Mouse (Mus musculus): ENCODE data around the gene Rnase1. TPM values are rescaled to one million over a fixed set of nuclear protein-coding genes. Genes with fewer than 3 reads are reported as not detected.
"Not testable (repeated sequence)": the region's sequence is repeated elsewhere in the genome, so short reads cannot be mapped to it uniquely, and the experiment has no call there.

Rnase1 gene
- 1.1 and 1.5 TPM in 2 replicates for polyA plus RNA-seq (2015; fragmentation: Nextera tagmentation; extraction: Ambion mirVana)

- Histone ChIP-seq H3K27me3 (replicated peaks) (no peaks in the 10 kb centered on the region), H3K4me1 (no peaks in the 10 kb centered on the region), H3K4me2 (no peak within 1 kb of the TSS), H3K36me3 (no peaks in the 10 kb centered on the region), H3K9ac (replicated peaks) (no peak within 1 kb of the TSS), H3K9me3 (replicated peaks) (no peaks in the 10 kb centered on the region), H3K27ac (replicated peaks) (no peak within 1 kb of the TSS), H3K4me3 (replicated peaks) (no peak within 1 kb of the TSS)
- no peak for ATAC-seq (ENCODE audit: low FRiP score)
- WGBS = 18% methylated on average over 2 of the region's 2 CpGs
These were observed at the start of gene Rnase1 for GRCm38 (mm10) chr14:51146685-51147084. Gene Rnase1, minus strand, starts transcription at chr14:51146785.

- Histone ChIP-seq H3K9ac (replicated peaks) (no peak overlapping the region), H3K9me3 (replicated peaks) (no peaks in the 10 kb centered on the region), H3K4me2 (no peak overlapping the region), H3K27ac (replicated peaks) (no peak overlapping the region), H3K36me3 (no peaks in the 10 kb centered on the region), H3K4me1 (no peaks in the 10 kb centered on the region), H3K4me3 (replicated peaks) (no peak overlapping the region), H3K27me3 (replicated peaks) (no peaks in the 10 kb centered on the region)
- ATAC-seq (ENCODE audit: low FRiP score) = no peak
- 97% methylated on average over 4 of the region's 4 CpGs for WGBS
These were observed 49.1 kb upstream of the Rnase1 start for GRCm38 (mm10) chr14:51195681-51196080.

- H3K27me3 ChIP-seq (replicated peaks); H3K36me3 ChIP-seq; H3K9ac ChIP-seq (replicated peaks); H3K4me2 ChIP-seq; H3K4me3 ChIP-seq (replicated peaks); H3K27ac ChIP-seq (replicated peaks); H3K4me1 ChIP-seq; ATAC-seq (ENCODE audit: low FRiP score); H3K9me3 ChIP-seq (replicated peaks): not testable (repeated sequence)
- WGBS = 89% methylated on average over 2 of the region's 2 CpGs
These were observed 34.5 kb upstream of the Rnase1 start for GRCm38 (mm10) chr14:51181051-51181450.

GRCm38 (mm10) chr14:51173843-51174242 is 27.3 kb upstream of the Rnase1 start:
- H3K9ac ChIP-seq (replicated peaks) = no peak overlapping the region
- H3K27me3 ChIP-seq (replicated peaks) = no peaks in the 10 kb centered on the region
- no peak overlapping the region for H3K4me3 ChIP-seq (replicated peaks)
- H3K9me3 ChIP-seq (replicated peaks) = no peaks in the 10 kb centered on the region
- no peaks in the 10 kb centered on the region for H3K36me3 ChIP-seq
- no peak overlapping the region for H3K4me2 ChIP-seq
- no peak for ATAC-seq (ENCODE audit: low FRiP score)
- H3K27ac ChIP-seq (replicated peaks) = no peak overlapping the region
- H3K4me1 ChIP-seq = no peaks in the 10 kb centered on the region
- 81% methylated on average over 4 of the region's 4 CpGs for WGBS

GRCm38 (mm10) chr14:51172947-51173346 is 26.4 kb upstream of the Rnase1 start:
- H3K9me3 ChIP-seq (replicated peaks); H3K36me3 ChIP-seq; H3K27me3 ChIP-seq (replicated peaks); H3K9ac ChIP-seq (replicated peaks); H3K4me1 ChIP-seq; H3K27ac ChIP-seq (replicated peaks); H3K4me3 ChIP-seq (replicated peaks); H3K4me2 ChIP-seq: not testable (repeated sequence)
- peak; percentile 50; the same call in 1 of the 2 replicates for ATAC-seq (ENCODE audit: low FRiP score)
- WGBS = 44% methylated on average over 4 of the region's 4 CpGs

GRCm38 (mm10) chr14:51172095-51172865 is 25.7 kb upstream of the Rnase1 start:
- not testable (repeated sequence) for H3K9ac ChIP-seq (replicated peaks); H3K27me3 ChIP-seq (replicated peaks); H3K36me3 ChIP-seq; H3K4me2 ChIP-seq; H3K4me3 ChIP-seq (replicated peaks); H3K9me3 ChIP-seq (replicated peaks); H3K27ac ChIP-seq (replicated peaks); H3K4me1 ChIP-seq
- 0 out of 2 replicates have a peak, but pooled peaks have one; percentile 47 for ATAC-seq (ENCODE audit: low FRiP score)
- 42% methylated on average over 9 of the region's 9 CpGs for WGBS

GRCm38 (mm10) chr14:51166068-51166467 is 19.5 kb upstream of the Rnase1 start:
- H3K27ac ChIP-seq (replicated peaks) = no peak overlapping the region
- H3K9ac ChIP-seq (replicated peaks) = no peak overlapping the region
- no peak overlapping the region for H3K4me3 ChIP-seq (replicated peaks)
- no peaks in the 10 kb centered on the region for H3K4me1 ChIP-seq
- ATAC-seq (ENCODE audit: low FRiP score) = no peak
- no peak overlapping the region for H3K4me2 ChIP-seq
- H3K27me3 ChIP-seq (replicated peaks) = no peaks in the 10 kb centered on the region
- no peaks in the 10 kb centered on the region for H3K9me3 ChIP-seq (replicated peaks)
- no peaks in the 10 kb centered on the region for H3K36me3 ChIP-seq

- Histone ChIP-seq H3K9ac (replicated peaks) (no peak overlapping the region), H3K4me3 (replicated peaks) (no peak overlapping the region), H3K27me3 (replicated peaks) (no peaks in the 10 kb centered on the region), H3K4me1 (no peaks in the 10 kb centered on the region), H3K36me3 (no peaks in the 10 kb centered on the region), H3K9me3 (replicated peaks) (no peaks in the 10 kb centered on the region), H3K4me2 (no peak overlapping the region), H3K27ac (replicated peaks) (no peak overlapping the region)
- WGBS = 90% methylated on average over 1 of the region's 1 CpGs
- ATAC-seq (ENCODE audit: low FRiP score) = no peak
These were observed 18.9 kb upstream of the Rnase1 start for GRCm38 (mm10) chr14:51165435-51165834.

- 83% methylated on average over 6 of the region's 6 CpGs for WGBS
- not testable (repeated sequence) for H3K4me1 ChIP-seq; H3K27ac ChIP-seq (replicated peaks); H3K9ac ChIP-seq (replicated peaks); H3K9me3 ChIP-seq (replicated peaks); H3K4me3 ChIP-seq (replicated peaks); H3K27me3 ChIP-seq (replicated peaks); H3K4me2 ChIP-seq; ATAC-seq (ENCODE audit: low FRiP score); H3K36me3 ChIP-seq
These were observed 16.7 kb upstream of the Rnase1 start for GRCm38 (mm10) chr14:51163323-51163722.

- not testable (repeated sequence) for H3K4me1 ChIP-seq
These were observed 15.4 kb upstream of the Rnase1 start, which contains the start of gene Rnase2b for GRCm38 (mm10) chr14:51161976-51162375. Gene Rnase2b, plus strand, starts transcription at chr14:51162260.

GRCm38 (mm10) chr14:51157072-51157471 is 10.5 kb upstream of the Rnase1 start:
- Histone ChIP-seq H3K27me3 (replicated peaks) (no peaks in the 10 kb centered on the region), H3K4me2 (no peak overlapping the region), H3K4me1 (no peaks in the 10 kb centered on the region), H3K4me3 (replicated peaks) (no peak overlapping the region), H3K36me3 (no peaks in the 10 kb centered on the region), H3K9me3 (replicated peaks) (no peaks in the 10 kb centered on the region), H3K27ac (replicated peaks) (no peak overlapping the region), H3K9ac (replicated peaks) (no peak overlapping the region)
- 92% methylated on average over 1 of the region's 1 CpGs for WGBS
- ATAC-seq (ENCODE audit: low FRiP score) = no peak

More at GRCm38 (mm10) chr14:51161976-51162375, 15.4 kb upstream of the Rnase1 start, which contains the start of gene Rnase2b:
- not testable (repeated sequence) for H3K36me3 ChIP-seq; H3K27ac ChIP-seq (replicated peaks); H3K27me3 ChIP-seq (replicated peaks); H3K4me2 ChIP-seq; H3K4me3 ChIP-seq (replicated peaks); H3K9me3 ChIP-seq (replicated peaks); H3K9ac ChIP-seq (replicated peaks); ATAC-seq (ENCODE audit: low FRiP score)
- 97% methylated on average over 3 of the region's 3 CpGs for WGBS

GRCm38 (mm10) chr14:51156736-51157068 is 10.1 kb upstream of the Rnase1 start:
- 28% methylated on average over 4 of the region's 4 CpGs for WGBS
- Histone ChIP-seq H3K36me3 (no peaks in the 10 kb centered on the region), H3K27me3 (replicated peaks) (no peaks in the 10 kb centered on the region), H3K4me1 (no peaks in the 10 kb centered on the region), H3K9ac (replicated peaks) (no peak overlapping the region), H3K4me3 (replicated peaks) (no peak overlapping the region), H3K27ac (replicated peaks) (no peak overlapping the region), H3K4me2 (no peak overlapping the region), H3K9me3 (replicated peaks) (no peaks in the 10 kb centered on the region)
- no peak for ATAC-seq (ENCODE audit: low FRiP score)

Data from neural tube, embryonic 15.5 days (tissue).